Mouse (Mus musculus): ENCODE results near the gene Zbtb18.
"Not testable (repeated sequence)": the region's sequence is repeated elsewhere in the genome, so short reads cannot be mapped to it uniquely, and the experiment has no call there.

The Zbtb18 gene

GRCm38 (mm10) chr1:177447541-177448111 is 5.5 kb downstream of the Zbtb18 start:
- DNase-seq (ENCODE audit: low spot score) = no peak

GRCm38 (mm10) chr1:177448121-177448561 is 6.0 kb downstream of the Zbtb18 start:
- DNase-seq (ENCODE audit: low spot score) = no peak

GRCm38 (mm10) chr1:177448921-177449320 is 6.8 kb downstream of the Zbtb18 start:
- no peak for DNase-seq (ENCODE audit: low spot score)

GRCm38 (mm10) chr1:177449857-177450256 is 7.7 kb downstream of the Zbtb18 start:
- DNase-seq (ENCODE audit: low spot score) = not testable (repeated sequence)

- no peak for DNase-seq (ENCODE audit: low spot score)
These were observed 8.9 kb downstream of the Zbtb18 start for GRCm38 (mm10) chr1:177451041-177451440.

- no peak for DNase-seq (ENCODE audit: low spot score)
These were observed 9.9 kb downstream of the Zbtb18 start for GRCm38 (mm10) chr1:177451991-177452431.

GRCm38 (mm10) chr1:177452987-177453386 is 10.8 kb downstream of the Zbtb18 start:
- DNase-seq (ENCODE audit: low spot score) = no peak

GRCm38 (mm10) chr1:177453806-177454205 is 11.7 kb downstream of the Zbtb18 start:
- DNase-seq (ENCODE audit: low spot score) = no peak

GRCm38 (mm10) chr1:177454492-177454891 is 12.3 kb downstream of the Zbtb18 start:
- no peak for DNase-seq (ENCODE audit: low spot score)

GRCm38 (mm10) chr1:177455466-177455865 is 13.3 kb downstream of the Zbtb18 start:
- DNase-seq (ENCODE audit: low spot score) = no peak

- DNase-seq (ENCODE audit: low spot score) = no peak
These were observed 14.1 kb downstream of the Zbtb18 start for GRCm38 (mm10) chr1:177456208-177456607.

- no peak for DNase-seq (ENCODE audit: low spot score)
These were observed 14.6 kb downstream of the Zbtb18 start for GRCm38 (mm10) chr1:177456772-177457171.

- DNase-seq (ENCODE audit: low spot score) = no peak
These were observed 15.8 kb downstream of the Zbtb18 start for GRCm38 (mm10) chr1:177457981-177458380.

- DNase-seq (ENCODE audit: low spot score) = no peak
These were observed 16.6 kb downstream of the Zbtb18 start for GRCm38 (mm10) chr1:177458456-177459389.

- DNase-seq (ENCODE audit: low spot score) = no peak
These were observed 17.4 kb downstream of the Zbtb18 start for GRCm38 (mm10) chr1:177459536-177459935.

- no peak for DNase-seq (ENCODE audit: low spot score)
These were observed 25.0 kb downstream of the Zbtb18 start for GRCm38 (mm10) chr1:177467150-177467549.

GRCm38 (mm10) chr1:177468436-177468835 is 26.3 kb downstream of the Zbtb18 start:
- DNase-seq (ENCODE audit: low spot score) = no peak

- no peak for DNase-seq (ENCODE audit: low spot score)
These were observed 27.9 kb downstream of the Zbtb18 start for GRCm38 (mm10) chr1:177470091-177470490.

GRCm38 (mm10) chr1:177470951-177471350 is 28.8 kb downstream of the Zbtb18 start:
- DNase-seq (ENCODE audit: low spot score) = no peak

- no peak for DNase-seq (ENCODE audit: low spot score)
These were observed 33.5 kb downstream of the Zbtb18 start for GRCm38 (mm10) chr1:177475542-177476197.

GRCm38 (mm10) chr1:177478578-177478977 is 36.4 kb downstream of the Zbtb18 start:
- DNase-seq (ENCODE audit: low spot score) = no peak

- DNase-seq (ENCODE audit: low spot score) = no peak
These were observed 37.3 kb downstream of the Zbtb18 start for GRCm38 (mm10) chr1:177479356-177480004.
